Mouse (Mus musculus) forebrain, postnatal 0 days (tissue): ENCODE data around the gene Gm49395. TPM values are rescaled to one million over a fixed set of nuclear protein-coding genes. Genes with fewer than 3 reads are reported as not detected.

Experiments
- ATAC-seq: fragments of 200-750 bp; cut with Nextera tagmentation; 2 replicates; pipeline ENCODE4 v1.8.0; 2017; ENCODE audit warnings: mild to moderate bottlenecking, moderate library complexity
- DNase-seq: peaks from one replicate; pipeline ENCODE4 v3.0.0-alpha.2; 2015
- H3K27ac ChIP-seq: fragments of 300-500 bp; sonication (generic); 2 replicates; pipeline ENCODE4 v1.5.1; 2014; ENCODE audit warnings: low read depth, mild to moderate bottlenecking, antibody characterized with exemption, low read length, moderate library complexity, mixed read lengths
- H3K27me3 ChIP-seq: fragments of 300-500 bp; sonication (generic); 2 replicates; pipeline ENCODE4 v1.6.1; 2014; ENCODE audit warnings: mild to moderate bottlenecking, low read length, mixed read lengths; ENCODE audit not compliant: insufficient read depth
- H3K36me3 ChIP-seq: fragments of 300-500 bp; sonication (generic); 2 replicates; pipeline ENCODE4 v1.6.1; 2014; ENCODE audit warnings: mild to moderate bottlenecking, moderate library complexity; ENCODE audit not compliant: insufficient read depth
- H3K4me1 ChIP-seq: fragments of 300-500 bp; sonication (generic); 2 replicates; pipeline ENCODE4 v1.6.1; 2014; ENCODE audit warnings: antibody characterized with exemption; ENCODE audit not compliant: insufficient read depth
- H3K4me2 ChIP-seq: fragments of 300-500 bp; sonication (generic); 2 replicates; pipeline ENCODE4 v1.6.1; 2014; ENCODE audit warnings: low read depth, mild to moderate bottlenecking, moderate library complexity
- H3K4me3 ChIP-seq: fragments of 300-500 bp; sonication (generic); 2 replicates; pipeline ENCODE4 v1.5.1; 2014; ENCODE audit warnings: low read depth, low read length, mixed read lengths
- H3K9ac ChIP-seq: fragments of 300-500 bp; sonication (generic); 2 replicates; pipeline ENCODE4 v1.6.1; 2014; ENCODE audit warnings: mild to moderate bottlenecking
- H3K9me3 ChIP-seq: fragments of 300-500 bp; sonication (generic); 2 replicates; pipeline ENCODE4 v1.6.1; 2016; ENCODE audit warnings: low read length
- CTCF ChIP-seq: sonication (generic); IDR thresholded peaks from 2 replicates; pipeline ENCODE4 v1.5.1; 2016; ENCODE audit warnings: antibody characterized with exemption, control low read depth, low read depth
- WGBS: fragments of 180-500 bp; shearing (Covaris S2); extraction: QIAGEN DNeasy Blood & Tissue Kit; methylation state at CpG from one replicate; pipeline ENCODE4 v1.1.7; 2014; 5-methylcytosine and 5-hydroxymethylcytosine counted together
- polyA plus RNA-seq: library from polyadenylated mRNA; unstranded; fragments of >200 nt; fragmentation: Nextera tagmentation; extraction: Ambion mirVana; gene quantifications from 2 replicates; pipeline ENCODE4 v1.2.1, GENCODE M21; 2015
- total RNA-seq: library from RNA; depleted of rRNA; stranded (reverse); fragments of >200 nt; gene quantifications from 2 replicates; pipeline ENCODE4 v1.2.3, GENCODE M21; 2014

The Gm49395 gene
- total and polyA plus RNA-seq, 2 experiments from 2014 or later, result 3.5 to 4.1 TPM

GRCm38 (mm10) chr13:115132435-115132834, 30.7 kb upstream of the Gm49395 start:
- no peak overlapping the region for H3K4me3 ChIP-seq
- ATAC-seq (no peak), DNase-seq (no peak)
- no peaks in the 10 kb centered on the region for H3K36me3 ChIP-seq
- no peaks in the 10 kb centered on the region for H3K27me3 ChIP-seq
- no peak overlapping the region for H3K27ac ChIP-seq
- no peaks in the 10 kb centered on the region for H3K4me1 ChIP-seq
- H3K4me2 ChIP-seq, result no peak overlapping the region
- H3K9ac ChIP-seq, result no peak overlapping the region
- H3K9me3 ChIP-seq, result no peaks in the 10 kb centered on the region
- WGBS, result 41% methylated on average over 5 of the region's 5 CpGs
- no peak for TF ChIP-seq CTCF

GRCm38 (mm10) chr13:115131381-115131780, 29.7 kb upstream of the Gm49395 start:
- ATAC-seq (no peak), DNase-seq (no peak)
- Histone ChIP-seq H3K27ac (no peak overlapping the region), H3K9me3 (no peaks in the 10 kb centered on the region), H3K4me2 (no peak overlapping the region), H3K36me3 (no peaks in the 10 kb centered on the region), H3K27me3 (no peaks in the 10 kb centered on the region), H3K4me1 (no peaks in the 10 kb centered on the region), H3K9ac (no peak overlapping the region), H3K4me3 (no peak overlapping the region)
- 72% methylated on average over 3 of the region's 3 CpGs for WGBS
- no peak for TF ChIP-seq CTCF

GRCm38 (mm10) chr13:115130035-115130434, 28.3 kb upstream of the Gm49395 start:
- H3K27ac ChIP-seq, result no peak overlapping the region
- H3K4me3 ChIP-seq, result no peak overlapping the region
- H3K36me3 ChIP-seq, result no peaks in the 10 kb centered on the region
- no peak overlapping the region for H3K9ac ChIP-seq
- no peaks in the 10 kb centered on the region for H3K27me3 ChIP-seq
- no peaks in the 10 kb centered on the region for H3K9me3 ChIP-seq
- ATAC-seq (no peak), DNase-seq (no peak)
- no peak overlapping the region for H3K4me2 ChIP-seq
- TF ChIP-seq CTCF, result no peak
- H3K4me1 ChIP-seq, result no peaks in the 10 kb centered on the region
- WGBS, result 90% methylated on average over 2 of the region's 2 CpGs

GRCm38 (mm10) chr13:115127826-115128225, 26.1 kb upstream of the Gm49395 start:
- Histone ChIP-seq H3K4me1 (no peaks in the 10 kb centered on the region), H3K9ac (no peak overlapping the region), H3K27me3 (no peaks in the 10 kb centered on the region), H3K27ac (no peak overlapping the region), H3K9me3 (no peaks in the 10 kb centered on the region), H3K4me2 (no peak overlapping the region), H3K36me3 (no peaks in the 10 kb centered on the region), H3K4me3 (no peak overlapping the region)
- no peak for ATAC-seq
- 41% methylated on average over 1 of the region's 1 CpGs for WGBS
- DNase-seq, result no peak
- no peak for TF ChIP-seq CTCF

GRCm38 (mm10) chr13:115126534-115126933, 24.8 kb upstream of the Gm49395 start:
- Histone ChIP-seq H3K4me3 (no peak overlapping the region), H3K27me3 (no peaks in the 10 kb centered on the region), H3K9ac (no peak overlapping the region), H3K36me3 (no peaks in the 10 kb centered on the region), H3K27ac (no peak overlapping the region), H3K9me3 (no peaks in the 10 kb centered on the region), H3K4me2 (no peak overlapping the region), H3K4me1 (no peaks in the 10 kb centered on the region)
- DNase-seq, result no peak
- WGBS, result 93% methylated on average over 2 of the region's 2 CpGs
- no peak for TF ChIP-seq CTCF
- ATAC-seq, result no peak

GRCm38 (mm10) chr13:115125130-115125529, 23.4 kb upstream of the Gm49395 start:
- H3K27me3 ChIP-seq, result no peaks in the 10 kb centered on the region
- ATAC-seq (no peak), DNase-seq (no peak)
- H3K4me3 ChIP-seq, result no peak overlapping the region
- 77% methylated on average over 4 of the region's 4 CpGs for WGBS
- no peaks in the 10 kb centered on the region for H3K9me3 ChIP-seq
- H3K4me1 ChIP-seq, result no peaks in the 10 kb centered on the region
- no peak overlapping the region for H3K4me2 ChIP-seq
- no peaks in the 10 kb centered on the region for H3K36me3 ChIP-seq
- no peak for TF ChIP-seq CTCF
- H3K27ac ChIP-seq, result no peak overlapping the region
- H3K9ac ChIP-seq, result no peak overlapping the region

- no peak for TF ChIP-seq CTCF
- no peak overlapping the region for H3K4me2 ChIP-seq
- no peaks in the 10 kb centered on the region for H3K9me3 ChIP-seq
- no peak for ATAC-seq
- no peak overlapping the region for H3K9ac ChIP-seq
- no peaks in the 10 kb centered on the region for H3K27me3 ChIP-seq
- H3K4me1 ChIP-seq, result no peaks in the 10 kb centered on the region
- H3K36me3 ChIP-seq, result no peaks in the 10 kb centered on the region
- no peak overlapping the region for H3K27ac ChIP-seq
- WGBS, result 86% methylated on average over 1 of the region's 1 CpGs
- no peak for DNase-seq
- no peak overlapping the region for H3K4me3 ChIP-seq
Observed at GRCm38 (mm10) chr13:115124521-115124920, 22.8 kb upstream of the Gm49395 start.

- no peak overlapping the region for H3K4me3 ChIP-seq
- no peaks in the 10 kb centered on the region for H3K27me3 ChIP-seq
- no peak overlapping the region for H3K9ac ChIP-seq
- DNase-seq (no peak), ATAC-seq (no peak)
- H3K9me3 ChIP-seq, result no peaks in the 10 kb centered on the region
- no peak overlapping the region for H3K4me2 ChIP-seq
- H3K36me3 ChIP-seq, result no peaks in the 10 kb centered on the region
- 61% methylated on average over 5 of the region's 5 CpGs for WGBS
- H3K27ac ChIP-seq, result no peak overlapping the region
- no peak for TF ChIP-seq CTCF
- no peaks in the 10 kb centered on the region for H3K4me1 ChIP-seq
Observed at GRCm38 (mm10) chr13:115118756-115119155, 17.0 kb upstream of the Gm49395 start.
